Mouse (Mus musculus) R1 (cell line): ENCODE results near the gene Gm17175.
"Not testable (repeated sequence)": the region's sequence is repeated elsewhere in the genome, so short reads cannot be mapped to it uniquely, and the experiment has no call there.

Experiments used
- DNase-seq: peaks from one replicate; pipeline ENCODE4 v3.0.0-alpha.2; 2018; ENCODE audit warnings: low read depth, low spot score

Gene Gm17175

GRCm38 (mm10) chr14:51573963-51574362, at the start of gene Gm17175:
TSS of gene Gm17175 (minus strand) at chr14:51574063.
- not testable (repeated sequence) for DNase-seq

GRCm38 (mm10) chr14:51611210-51611609, 37.3 kb upstream of the Gm17175 start, which contains the start of gene Gm17078:
TSS of gene Gm17078 (minus strand) at chr14:51611310.
- DNase-seq, result no peak

GRCm38 (mm10) chr14:51592039-51592438, 18.2 kb upstream of the Gm17175 start, which contains the start of gene Gm17174:
TSS of gene Gm17174 (minus strand) at chr14:51592139.
- not testable (repeated sequence) for DNase-seq

GRCm38 (mm10) chr14:51552490-51552889, 21.4 kb downstream of the Gm17175 start, which contains the start of gene Gm5622:
TSS of gene Gm5622 (plus strand) at chr14:51552790.
- no peak for DNase-seq
